Mouse (Mus musculus): ENCODE results near the gene Sez6l2.

DNA sequence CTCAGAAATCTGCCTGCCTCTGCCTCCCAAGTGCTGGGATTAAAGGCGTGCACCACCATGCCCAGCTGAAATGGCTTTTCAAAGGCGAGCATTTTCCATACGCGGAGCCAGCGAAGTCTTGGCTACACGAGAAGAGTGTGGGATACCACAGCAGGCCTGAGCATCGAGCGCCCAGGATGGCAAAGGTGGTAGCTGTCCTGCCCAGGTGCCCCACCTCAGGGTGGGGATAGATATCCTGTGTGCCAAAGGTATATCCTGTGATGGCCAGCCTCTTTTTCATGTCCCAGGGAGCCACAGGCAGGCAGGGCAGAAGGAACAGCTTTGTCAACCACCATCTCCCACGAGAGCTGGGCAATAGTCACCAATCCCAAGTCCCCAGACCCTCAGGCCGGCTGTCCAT lies 62.5 kb downstream of the Sez6l2 start:
- TF ChIP-seq POLR2A (IDR thresholded peaks at IDR 0.05; ENCODE audit: low read depth, low read length) (no peak), CTCF (IDR thresholded peaks at IDR 0.05; ENCODE audit: borderline replicate concordance, insufficient read depth, low read length) (no peak)

Measured in embryonic fibroblast, embryonic 13.5 days (primary cell).